Mouse (Mus musculus) limb, embryonic 14.5 days (tissue): Measurements from ENCODE around the gene Slc22a1. TPM values are rescaled to one million over a fixed set of nuclear protein-coding genes. Genes with fewer than 3 reads are reported as not detected.

Experiments
- ATAC-seq: fragments of 200-750 bp; cut with Nextera tagmentation; 2 replicates; pipeline ENCODE4 v1.8.0; 2017; ENCODE audit warnings: low read depth, moderate number of reproducible peaks, moderate TSS enrichment; ENCODE audit not compliant: low FRiP score
- DNase-seq: peaks from one replicate; pipeline ENCODE4 v3.0.0-alpha.2; 2015; ENCODE audit warnings: low spot score
- H3K27ac ChIP-seq: fragments of 300-500 bp; sonication (generic); replicated peaks from 2 replicates; pipeline ENCODE4 v1.5.1; 2014; ENCODE audit warnings: low read depth, mild to moderate bottlenecking, low read length, moderate library complexity, mixed read lengths
- H3K27me3 ChIP-seq: fragments of 300-500 bp; sonication (generic); 2 replicates; pipeline ENCODE4 v1.6.1; 2014; ENCODE audit warnings: low read length, mixed read lengths; ENCODE audit not compliant: control insufficient read depth, insufficient read depth
- H3K36me3 ChIP-seq: fragments of 300-500 bp; sonication (generic); 2 replicates; pipeline ENCODE4 v1.6.1; 2014; ENCODE audit warnings: mild to moderate bottlenecking, low read length, moderate library complexity, mixed read lengths; ENCODE audit not compliant: control insufficient read depth, insufficient read depth
- H3K4me1 ChIP-seq: fragments of 300-500 bp; sonication (generic); 2 replicates; pipeline ENCODE4 v1.6.1; 2014; ENCODE audit warnings: antibody characterized with exemption, low read length, mixed read lengths; ENCODE audit not compliant: control insufficient read depth, insufficient read depth
- H3K4me2 ChIP-seq: fragments of 300-500 bp; sonication (generic); replicated peaks from 2 replicates; pipeline ENCODE4 v1.6.1; 2014; ENCODE audit warnings: low read depth, mild to moderate bottlenecking, low read length, moderate library complexity; ENCODE audit not compliant: severe bottlenecking
- H3K4me3 ChIP-seq: fragments of 300-500 bp; sonication (generic); replicated peaks from 2 replicates; pipeline ENCODE4 v1.5.1; 2014; ENCODE audit warnings: low read length
- H3K9ac ChIP-seq: fragments of 300-500 bp; sonication (generic); 2 replicates; pipeline ENCODE4 v1.6.1; 2014; ENCODE audit warnings: mild to moderate bottlenecking, low read depth, low read length, moderate library complexity; ENCODE audit not compliant: severe bottlenecking
- H3K9me3 ChIP-seq: fragments of 300-500 bp; sonication (generic); 2 replicates; pipeline ENCODE4 v1.6.1; 2016; ENCODE audit warnings: low read length; ENCODE audit not compliant: control insufficient read depth
- POLR2A ChIP-seq: fragments of 200-500 bp; IDR thresholded peaks from 2 replicates; pipeline ENCODE4 v1.8.0; 2012; ENCODE audit warnings: inconsistent platforms, mild to moderate bottlenecking, moderate library complexity, borderline replicate concordance; ENCODE audit not compliant: insufficient read depth, insufficient read length; ENCODE audit errors: extremely low read depth
- WGBS: fragments of 180-500 bp; shearing (Covaris S2); extraction: QIAGEN DNeasy Blood & Tissue Kit; methylation state at CpG from one replicate; pipeline ENCODE4 v1.1.7; 2014; 5-methylcytosine and 5-hydroxymethylcytosine counted together
- polyA plus RNA-seq, 2 experiments: library from polyadenylated mRNA; depleted of rRNA in 1 of 2; stranded (reverse) in 1 of 2; unstranded in 1 of 2; fragments of >200 nt; fragmentation: Nextera tagmentation in 1 of 2; extraction: Ambion mirVana in 1 of 2; gene quantifications; 2 replicates each; pipeline versions ENCODE4 v1.2.1 to v1.2.3; 2012 to 2014

The Slc22a1 gene
- polyA plus RNA-seq (2012; rRNA removed), result 0.14 and 0.18 TPM in 2 replicates
- polyA plus RNA-seq (2014; fragmentation: Nextera tagmentation; extraction: Ambion mirVana), result not detected in 2 replicates

DNA sequence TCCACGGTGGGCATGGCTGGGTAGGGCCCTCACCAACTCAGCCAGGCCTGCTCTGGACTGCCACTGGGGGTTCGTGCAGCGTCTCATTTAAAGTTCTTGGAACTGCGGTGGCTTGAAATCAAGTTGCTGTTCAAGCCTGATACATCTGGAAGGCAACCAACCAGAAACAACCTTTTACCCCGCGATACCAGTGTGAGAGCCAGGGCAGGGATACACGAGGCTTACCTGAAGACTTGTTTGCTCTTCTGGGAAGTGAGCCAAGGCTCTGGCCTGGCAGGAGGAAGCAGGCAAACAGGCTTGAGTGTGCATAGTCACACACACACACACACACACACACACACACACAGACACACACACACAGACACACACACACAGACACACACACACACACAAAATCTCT lies at the start of gene Slc22a1:
TSS of gene Slc22a1 (minus strand) at position 184 of the 400 bp plus-strand sequence.
- WGBS, result 78% methylated on average over 7 of the region's 7 CpGs
- H3K27me3 ChIP-seq, result no peaks in the 10 kb centered on the region
- ATAC-seq, result no peak
- peaks cover 4% of the 10 kb centered on the region; the same call in 1 of the 2 replicates for H3K4me1 ChIP-seq
- TF ChIP-seq POLR2A, result no peak
- H3K36me3 ChIP-seq, result peaks cover 7% of the 10 kb centered on the region; the same call in 1 of the 2 replicates
- H3K9me3 ChIP-seq, result no peaks in the 10 kb centered on the region
- no peak within 1 kb of the TSS for H3K4me2 ChIP-seq
- DNase-seq, result no peak
- H3K27ac ChIP-seq, result no peak within 1 kb of the TSS
- no peak within 1 kb of the TSS for H3K9ac ChIP-seq
- no peak within 1 kb of the TSS for H3K4me3 ChIP-seq

DNA sequence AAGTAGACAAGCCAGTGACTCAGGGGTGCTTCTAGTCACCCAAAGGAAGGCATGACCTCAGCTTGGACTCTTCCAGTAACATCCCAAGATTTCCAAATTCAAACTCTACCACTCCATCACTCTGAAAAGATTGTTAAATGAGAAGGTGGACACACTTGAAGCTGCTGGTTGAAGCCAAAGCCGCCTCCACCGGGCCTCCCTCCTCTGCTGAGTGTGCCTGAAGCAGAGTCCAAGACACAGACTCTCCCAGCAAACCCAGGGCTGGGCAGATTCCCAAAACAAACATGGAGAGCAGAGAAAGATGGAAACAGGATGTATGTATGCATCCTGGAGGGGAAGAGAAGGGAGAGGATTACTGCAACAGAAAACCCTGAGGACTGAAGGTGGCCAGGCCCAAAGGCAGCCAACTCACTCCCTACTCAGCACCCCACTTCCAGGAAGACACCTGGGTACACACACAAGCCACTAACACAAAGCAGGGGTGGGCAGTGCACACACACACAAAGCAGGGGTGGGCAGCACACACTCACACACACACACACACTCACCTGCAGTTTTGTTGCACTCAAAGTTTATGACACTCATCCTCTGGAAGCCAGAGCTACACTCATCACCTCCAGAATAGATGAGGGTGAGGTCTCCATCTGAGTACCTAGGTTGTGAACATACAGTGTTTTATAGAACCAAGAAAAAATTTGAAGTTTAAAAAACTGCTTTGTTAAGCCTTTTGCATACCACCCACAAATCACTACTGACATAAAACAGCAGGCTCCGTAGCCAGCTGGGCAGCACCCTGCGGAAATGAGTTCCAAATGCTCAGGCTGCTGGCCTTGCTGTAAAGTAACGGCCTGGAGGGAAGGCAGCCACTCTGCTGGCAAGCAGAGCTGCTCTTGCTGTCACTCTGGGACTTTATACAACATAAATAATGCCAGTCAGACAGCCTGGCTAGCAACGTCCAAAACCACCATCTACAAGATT lies 49.4 kb upstream of the Slc22a1 start:
- H3K4me2 ChIP-seq, result peak overlapping the region; percentile 18
- no peak overlapping the region for H3K9ac ChIP-seq
- no peak for TF ChIP-seq POLR2A
- peaks cover 42% of the 10 kb centered on the region for H3K36me3 ChIP-seq
- H3K4me3 ChIP-seq, result no peak overlapping the region
- peak overlapping the region; percentile 89 for H3K27ac ChIP-seq
- ATAC-seq (peak; percentile 61), DNase-seq (peak; percentile 86)
- no peaks in the 10 kb centered on the region for H3K9me3 ChIP-seq
- peaks cover 53% of the 10 kb centered on the region for H3K4me1 ChIP-seq
- H3K27me3 ChIP-seq, result no peaks in the 10 kb centered on the region
- 14% methylated on average over 6 of the region's 6 CpGs for WGBS

DNA sequence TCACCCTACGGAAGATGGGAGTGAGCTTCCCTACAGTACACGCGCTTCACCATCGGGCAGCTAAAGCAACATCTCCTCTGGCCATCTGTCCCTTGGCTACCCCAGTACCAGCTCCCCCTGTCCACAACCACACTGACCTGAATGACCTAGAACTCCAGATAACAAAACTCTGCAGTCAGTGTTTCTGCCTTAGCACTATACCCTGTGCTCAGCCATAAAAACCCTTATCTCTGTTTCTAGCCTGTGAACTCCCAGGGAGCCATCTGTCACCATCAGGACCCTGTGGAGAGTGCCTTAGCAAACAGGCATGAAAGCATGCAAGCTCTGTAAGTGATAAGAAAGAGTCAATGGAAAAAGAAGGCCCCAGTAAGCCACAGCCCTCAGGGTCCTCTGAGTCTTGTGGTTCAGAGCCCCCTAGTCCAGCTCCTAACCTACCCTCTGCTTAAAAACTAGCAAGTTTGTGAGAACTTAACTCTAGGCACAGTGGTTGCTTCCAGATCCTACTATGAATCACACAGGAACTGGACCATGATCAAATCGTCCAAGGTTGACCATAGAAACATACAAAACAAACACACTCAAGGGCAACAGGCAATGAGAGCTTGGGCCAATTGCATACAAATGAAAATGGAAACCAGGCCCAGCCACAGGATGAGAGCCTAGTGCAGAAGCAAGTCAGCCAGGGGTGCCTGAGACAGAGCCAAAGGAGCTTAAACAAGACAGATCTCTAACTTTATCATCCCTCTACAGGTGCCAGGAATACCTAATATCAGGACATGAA lies 48.5 kb upstream of the Slc22a1 start:
- Histone ChIP-seq H3K9me3 (no peaks in the 10 kb centered on the region), H3K36me3 (peaks cover 44% of the 10 kb centered on the region), H3K27ac (peak overlapping the region; percentile 89), H3K4me2 (peak overlapping the region; percentile 18; the same call in 1 of the 2 replicates), H3K4me3 (no peak overlapping the region), H3K9ac (no peak overlapping the region), H3K27me3 (no peaks in the 10 kb centered on the region), H3K4me1 (peaks cover 53% of the 10 kb centered on the region)
- 0 out of 2 replicates have a peak, but pooled peaks have one; percentile 2 for ATAC-seq
- TF ChIP-seq POLR2A, result no peak
- 83% methylated on average over 5 of the region's 5 CpGs for WGBS
- peak; percentile 71 for DNase-seq

DNA sequence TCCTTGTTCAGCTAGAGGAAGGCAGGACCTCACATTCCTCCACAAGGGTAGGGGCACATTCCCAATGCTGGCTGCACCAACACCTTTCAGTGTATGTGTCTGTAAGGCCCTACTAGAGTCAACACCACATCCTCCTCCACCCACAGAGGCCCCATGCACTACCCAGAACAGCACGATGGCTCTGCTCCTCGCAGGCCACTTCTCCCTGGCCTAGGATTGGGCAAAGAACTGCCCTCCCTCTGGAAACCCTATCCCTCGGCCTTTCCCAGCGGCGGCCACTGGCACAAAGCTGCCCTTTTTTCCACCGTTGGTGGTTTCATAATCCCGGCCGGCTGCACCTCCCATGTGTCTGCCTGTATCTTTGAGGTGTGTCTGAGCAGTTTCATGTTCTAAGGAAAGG lies 47.0 kb upstream of the Slc22a1 start:
- Histone ChIP-seq H3K4me3 (no peak overlapping the region), H3K9me3 (no peaks in the 10 kb centered on the region), H3K27me3 (no peaks in the 10 kb centered on the region), H3K9ac (no peak overlapping the region), H3K27ac (peak overlapping the region; percentile 67), H3K36me3 (peaks cover 51% of the 10 kb centered on the region), H3K4me1 (peaks cover 58% of the 10 kb centered on the region), H3K4me2 (no peak overlapping the region)
- ATAC-seq (peak; percentile 17; the same call in 1 of the 2 replicates), DNase-seq (no peak)
- no peak for TF ChIP-seq POLR2A
- WGBS, result 12% methylated on average over 8 of the region's 8 CpGs
